Mouse (Mus musculus) intestine, postnatal 0 days (tissue): ENCODE measurements around the gene Fam43b. TPM values are rescaled to one million over a fixed set of nuclear protein-coding genes. Genes with fewer than 3 reads are reported as not detected.
A peak's percentile ranks its signal among the peaks of the same experiment; 100 is the strongest.

Experiments used
- ATAC-seq: fragments of 200-750 bp; cut with Nextera tagmentation; 2 replicates; pipeline ENCODE4 v1.8.0; 2017; ENCODE audit warnings: mild to moderate bottlenecking, moderate TSS enrichment, moderate library complexity
- H3K27ac ChIP-seq: fragments of 300-500 bp; sonication (generic); 2 replicates; pipeline ENCODE4 v1.5.1; 2014; ENCODE audit warnings: mild to moderate bottlenecking, low read depth, low read length, moderate library complexity
- H3K27me3 ChIP-seq: fragments of 300-500 bp; sonication (generic); replicated peaks from 2 replicates; pipeline ENCODE4 v1.6.1; 2014; ENCODE audit warnings: low read length, mixed read lengths; ENCODE audit not compliant: control insufficient read depth, insufficient read depth
- H3K36me3 ChIP-seq: fragments of 300-500 bp; sonication (generic); 2 replicates; pipeline ENCODE4 v1.6.1; 2014; ENCODE audit warnings: mild to moderate bottlenecking, moderate library complexity; ENCODE audit not compliant: control insufficient read depth, insufficient read depth
- H3K4me1 ChIP-seq: fragments of 300-500 bp; sonication (generic); replicated peaks from 2 replicates; pipeline ENCODE4 v1.6.1; 2014; ENCODE audit warnings: antibody characterized with exemption, low read length, mixed read lengths; ENCODE audit not compliant: control insufficient read depth, insufficient read depth
- H3K4me2 ChIP-seq: fragments of 300-500 bp; sonication (generic); replicated peaks from 2 replicates; pipeline ENCODE4 v1.6.1; 2014; ENCODE audit warnings: low read depth, mild to moderate bottlenecking, moderate library complexity
- H3K4me3 ChIP-seq: fragments of 300-500 bp; sonication (generic); 2 replicates; pipeline ENCODE4 v1.5.1; 2014; ENCODE audit warnings: low read depth, low read length
- H3K9ac ChIP-seq: fragments of 300-500 bp; sonication (generic); 2 replicates; pipeline ENCODE4 v1.6.1; 2014; ENCODE audit warnings: mild to moderate bottlenecking, low read depth, low read length
- H3K9me3 ChIP-seq: fragments of 300-500 bp; sonication (generic); 2 replicates; pipeline ENCODE4 v1.6.1; 2016; ENCODE audit warnings: mixed run types; ENCODE audit not compliant: control insufficient read depth
- CTCF ChIP-seq: sonication (generic); IDR thresholded peaks from 2 replicates; pipeline ENCODE4 v1.5.1; 2016; ENCODE audit warnings: low read depth, mild to moderate bottlenecking, control low read depth, antibody characterized with exemption, moderate library complexity
- WGBS: fragments of 180-500 bp; shearing (Covaris S2); extraction: QIAGEN DNeasy Blood & Tissue Kit; methylation state at CpG from one replicate; pipeline ENCODE4 v1.1.7; 2014; 5-methylcytosine and 5-hydroxymethylcytosine counted together
- polyA plus RNA-seq: library from polyadenylated mRNA; unstranded; fragments of >200 nt; fragmentation: Nextera tagmentation; extraction: Ambion mirVana; gene quantifications from 2 replicates; pipeline ENCODE4 v1.2.1, GENCODE M21; 2015

The Fam43b gene
- polyA plus RNA-seq, 1 experiment from 2014 or later = not detected

GRCm38 (mm10) chr4:138415991-138416390 is 19.7 kb upstream of the Fam43b start:
- H3K4me2 ChIP-seq = no peak overlapping the region
- no peak for TF ChIP-seq CTCF
- no peaks in the 10 kb centered on the region for H3K36me3 ChIP-seq
- H3K9me3 ChIP-seq = no peaks in the 10 kb centered on the region
- no peaks in the 10 kb centered on the region for H3K4me1 ChIP-seq
- H3K9ac ChIP-seq = no peak overlapping the region
- ATAC-seq = no peak
- no peak overlapping the region for H3K27ac ChIP-seq
- H3K27me3 ChIP-seq = 0 out of 2 replicates have a peak, but pooled peaks cover 4% of the 10 kb centered on the region
- WGBS = 60% methylated on average over 3 of the region's 3 CpGs
- no peak overlapping the region for H3K4me3 ChIP-seq

- Histone ChIP-seq H3K4me3 (no peak overlapping the region), H3K27me3 (no peaks in the 10 kb centered on the region), H3K4me1 (no peaks in the 10 kb centered on the region), H3K36me3 (no peaks in the 10 kb centered on the region), H3K9me3 (no peaks in the 10 kb centered on the region), H3K9ac (no peak overlapping the region), H3K27ac (no peak overlapping the region), H3K4me2 (no peak overlapping the region)
- 46% methylated on average over 6 of the region's 6 CpGs for WGBS
- ATAC-seq = no peak
- no peak for TF ChIP-seq CTCF
Observed at GRCm38 (mm10) chr4:138414725-138415124, 18.4 kb upstream of the Fam43b start.

GRCm38 (mm10) chr4:138411504-138412121 is 15.3 kb upstream of the Fam43b start:
- WGBS = 43% methylated on average over 7 of the region's 7 CpGs
- Histone ChIP-seq H3K27me3 (no peaks in the 10 kb centered on the region), H3K4me1 (no peaks in the 10 kb centered on the region), H3K36me3 (no peaks in the 10 kb centered on the region), H3K9me3 (no peaks in the 10 kb centered on the region), H3K9ac (no peak overlapping the region), H3K27ac (no peak overlapping the region), H3K4me2 (no peak overlapping the region), H3K4me3 (no peak overlapping the region)
- no peak for ATAC-seq
- TF ChIP-seq CTCF = no peak

GRCm38 (mm10) chr4:138411011-138411410 is 14.7 kb upstream of the Fam43b start:
- H3K36me3 ChIP-seq = no peaks in the 10 kb centered on the region

GRCm38 (mm10) chr4:138407479-138408194 is 11.3 kb upstream of the Fam43b start:
- H3K36me3 ChIP-seq = no peaks in the 10 kb centered on the region
- no peak overlapping the region for H3K4me2 ChIP-seq
- no peak overlapping the region for H3K4me3 ChIP-seq
- H3K9ac ChIP-seq = no peak overlapping the region
- 48% methylated on average over 12 of the region's 13 CpGs for WGBS
- no peaks in the 10 kb centered on the region for H3K9me3 ChIP-seq
- no peak overlapping the region for H3K27ac ChIP-seq
- 0 out of 2 replicates have a peak, but pooled peaks have one; percentile 36 for ATAC-seq
- no peak for TF ChIP-seq CTCF
- H3K4me1 ChIP-seq = no peaks in the 10 kb centered on the region
- H3K27me3 ChIP-seq = no peaks in the 10 kb centered on the region

More at GRCm38 (mm10) chr4:138411011-138411410, 14.7 kb upstream of the Fam43b start:
- no peak for TF ChIP-seq CTCF
- Histone ChIP-seq H3K4me1 (no peaks in the 10 kb centered on the region), H3K4me3 (no peak overlapping the region), H3K9me3 (no peaks in the 10 kb centered on the region), H3K27ac (no peak overlapping the region), H3K27me3 (no peaks in the 10 kb centered on the region), H3K4me2 (no peak overlapping the region), H3K9ac (no peak overlapping the region)
- ATAC-seq = no peak
- 12% methylated on average over 5 of the region's 5 CpGs for WGBS

- H3K4me1 ChIP-seq = no peaks in the 10 kb centered on the region
- H3K4me2 ChIP-seq = no peak overlapping the region
- ATAC-seq = no peak
- no peaks in the 10 kb centered on the region for H3K9me3 ChIP-seq
- no peak overlapping the region for H3K9ac ChIP-seq
- no peaks in the 10 kb centered on the region for H3K36me3 ChIP-seq
- H3K27ac ChIP-seq = no peak overlapping the region
- H3K4me3 ChIP-seq = no peak overlapping the region
- 15% methylated on average over 2 of the region's 2 CpGs for WGBS
- H3K27me3 ChIP-seq = no peaks in the 10 kb centered on the region
- TF ChIP-seq CTCF = peak; percentile 78
Observed at GRCm38 (mm10) chr4:138404806-138405205, 8.5 kb upstream of the Fam43b start.
